Mouse (Mus musculus) layer of hippocampus, adult 11-12 months (tissue): ENCODE results near the gene Ect2l.

Experiments
- DNase-seq: peaks from one replicate; pipeline ENCODE4 v3.0.0; 2022; ENCODE audit warnings: low spot score

Ect2l gene

DNA sequence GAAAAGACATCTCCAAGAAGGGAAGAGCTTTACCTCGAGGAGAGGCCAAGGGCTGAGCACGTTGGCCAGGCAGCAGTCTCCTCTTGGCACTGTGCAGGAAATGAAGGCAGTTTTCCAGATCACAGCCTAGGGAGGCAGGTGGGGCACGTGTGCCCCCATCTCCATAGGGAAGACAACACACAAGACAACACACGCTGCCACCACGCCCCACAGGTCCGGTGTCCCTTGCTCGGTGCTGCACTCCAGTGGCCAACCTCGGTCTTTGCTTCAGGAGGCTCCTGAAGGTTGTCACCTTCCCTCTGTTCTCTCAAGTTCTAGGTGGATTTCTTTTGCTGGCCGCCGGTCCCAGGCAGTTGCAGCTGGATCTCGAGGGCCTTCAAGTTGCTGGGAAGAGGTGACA is at the start of gene Ect2l:
Ect2l (minus strand) TSS at position 165 of the 400 bp plus-strand sequence.
- no peak for DNase-seq

- DNase-seq, result no peak
Measured at GRCm38 (mm10) chr10:18251345-18251744, 40.7 kb upstream of the Ect2l start.

GRCm38 (mm10) chr10:18243614-18244013 is 32.9 kb upstream of the Ect2l start:
- no peak for DNase-seq

DNA sequence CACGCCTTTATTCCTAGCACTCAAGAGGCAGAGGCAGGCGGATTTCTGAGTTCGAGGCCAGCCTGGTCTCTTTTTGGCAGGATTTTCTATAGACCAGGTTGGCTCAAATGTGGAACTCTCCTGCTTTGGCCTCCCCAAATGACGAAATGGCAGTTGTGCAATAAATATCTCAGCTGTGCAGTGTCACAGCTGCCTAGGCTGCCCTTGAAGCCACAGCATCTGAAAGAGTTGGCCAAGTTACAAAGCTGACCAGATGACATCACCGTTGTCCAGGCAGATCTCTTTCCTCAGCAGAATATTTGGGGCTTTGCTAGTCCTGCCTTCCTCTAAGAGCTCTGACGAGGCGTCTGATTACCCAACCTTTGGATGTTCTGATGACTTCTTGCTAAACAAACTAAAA is 26.5 kb upstream of the Ect2l start:
- DNase-seq, result no peak

- DNase-seq, result no peak
Measured at GRCm38 (mm10) chr10:18236328-18236927, 25.7 kb upstream of the Ect2l start.

GRCm38 (mm10) chr10:18235402-18235747 is 24.7 kb upstream of the Ect2l start:
- DNase-seq, result no peak

DNA sequence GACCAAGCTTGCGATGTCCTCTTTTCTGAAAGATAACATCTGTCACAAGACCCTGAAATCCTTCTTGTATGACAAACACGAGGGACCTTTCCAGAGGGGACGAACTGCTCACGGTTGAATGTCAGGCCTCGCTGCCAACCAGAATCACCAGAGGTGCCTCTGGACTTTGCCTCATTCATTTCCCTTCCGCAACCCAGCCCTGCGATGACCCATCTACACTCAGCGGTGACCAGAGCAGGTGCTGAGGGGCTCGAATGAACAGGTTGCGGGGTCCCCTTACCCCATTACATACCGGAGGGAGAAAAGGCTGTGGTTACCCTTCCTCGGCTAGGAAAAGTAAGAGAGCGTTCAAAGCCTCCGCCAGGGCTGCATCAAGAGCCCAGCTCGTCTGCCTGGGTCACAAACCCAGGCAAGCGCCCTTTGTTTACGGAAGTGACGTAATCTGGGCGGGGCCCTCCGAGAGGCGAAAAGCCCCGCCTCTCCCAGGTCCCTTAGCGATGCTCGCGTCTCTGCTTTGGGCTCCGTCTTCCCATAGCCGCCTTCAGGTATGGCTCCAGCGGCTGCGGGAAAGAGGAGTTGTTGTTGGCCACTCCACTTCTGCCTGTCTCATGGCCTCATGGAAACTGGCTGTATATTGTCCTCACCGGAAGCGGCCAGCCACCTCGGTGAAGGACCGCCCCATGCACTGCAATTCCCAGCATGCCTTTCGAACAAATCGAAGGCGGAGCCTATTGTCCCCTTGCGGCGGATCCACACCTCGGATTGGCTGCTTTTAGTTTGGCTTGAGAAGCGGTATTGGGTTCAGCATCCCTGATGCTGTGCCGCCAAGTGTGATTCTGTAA is 24.1 kb upstream of the Ect2l start, which contains the start of gene Ccdc28a:
Ccdc28a (minus strand) TSS at position 439 of the 842 bp plus-strand sequence.
- peak; percentile 96 for DNase-seq

- DNase-seq, result no peak
Measured at GRCm38 (mm10) chr10:18233891-18234290, 23.2 kb upstream of the Ect2l start.

DNA sequence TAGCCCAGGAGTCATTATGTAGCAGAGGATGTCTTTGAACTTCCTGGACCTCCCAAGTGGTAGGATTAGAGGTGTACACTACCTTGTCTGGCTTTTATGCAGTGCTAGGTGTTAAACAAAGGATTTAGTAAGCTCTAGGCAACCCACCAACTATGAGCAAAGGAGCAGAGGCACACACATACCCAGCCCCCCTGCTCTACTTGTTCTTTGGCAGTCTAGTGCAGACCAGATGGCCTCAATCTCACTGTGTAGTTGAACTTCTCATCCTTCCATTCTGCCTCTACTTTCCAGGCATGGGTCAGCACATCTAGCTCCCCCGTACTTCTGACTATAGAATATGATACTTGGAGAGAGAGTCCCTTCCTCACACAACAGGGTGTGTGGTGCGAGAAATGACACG is 13.7 kb upstream of the Ect2l start:
- DNase-seq, result peak; percentile 47

DNA sequence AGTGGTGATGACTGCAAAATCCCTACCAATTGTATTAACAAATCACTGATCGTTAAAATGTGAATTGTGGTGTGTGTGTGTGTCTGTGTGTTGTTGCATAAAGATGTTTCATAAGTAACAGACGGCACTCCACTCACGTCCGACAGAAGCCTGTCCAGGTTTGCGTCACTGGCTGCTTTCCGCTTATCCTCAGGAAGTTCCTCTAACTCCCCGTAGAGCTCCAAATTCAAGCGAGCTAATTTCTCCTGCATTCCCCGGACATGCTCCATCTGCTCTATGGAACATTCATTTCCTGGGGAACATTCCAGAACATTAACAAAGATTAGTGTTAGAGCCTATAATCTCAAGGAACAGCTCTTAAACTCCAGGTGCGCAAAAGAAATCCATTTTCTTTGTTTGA is 8.7 kb upstream of the Ect2l start:
- no peak for DNase-seq

GRCm38 (mm10) chr10:18214124-18214523 is 3.4 kb upstream of the Ect2l start:
- no peak for DNase-seq

DNA sequence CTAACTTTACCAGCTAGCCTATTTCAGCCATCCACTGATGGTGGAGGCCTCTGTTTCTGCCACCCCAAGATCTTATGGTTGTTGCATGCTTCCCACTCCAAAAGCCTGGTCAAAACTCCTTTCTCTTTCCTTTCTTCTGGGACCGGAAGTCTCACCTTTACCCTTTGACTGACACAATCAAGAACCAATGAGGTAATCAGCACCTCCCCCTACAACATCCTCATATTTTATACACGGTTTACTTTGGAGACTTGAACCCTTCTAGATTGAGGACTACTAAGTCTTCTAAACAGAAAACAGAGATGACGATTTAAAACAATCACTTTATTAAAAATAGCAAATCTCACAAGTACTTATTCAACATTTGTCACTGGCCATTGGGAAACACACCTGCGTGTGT is 2.7 kb upstream of the Ect2l start:
- no peak for DNase-seq

- no peak for DNase-seq
Measured at GRCm38 (mm10) chr10:18210119-18210518, 571 bp downstream of the Ect2l start.

DNA sequence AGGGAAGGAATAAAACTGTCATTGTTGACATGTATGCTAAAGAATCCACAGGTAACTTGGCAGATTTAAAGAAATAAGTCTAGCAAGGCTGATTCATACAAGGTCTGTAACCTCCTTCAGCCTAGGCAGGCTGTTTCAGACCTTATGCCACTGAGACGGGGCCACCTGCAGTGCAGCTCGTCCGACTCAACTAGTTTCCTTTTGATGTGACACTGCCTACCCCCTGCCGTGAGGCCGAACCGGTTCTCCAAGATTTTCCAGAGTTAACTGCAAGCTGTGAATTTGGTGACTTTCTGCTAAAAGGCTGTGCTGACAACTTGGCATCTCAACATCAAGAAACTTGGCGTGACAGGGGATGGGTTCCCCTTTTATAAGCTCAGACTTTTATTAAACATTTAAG is 6.6 kb downstream of the Ect2l start:
- no peak for DNase-seq

GRCm38 (mm10) chr10:18202401-18202800 is 8.3 kb downstream of the Ect2l start:
- DNase-seq, result no peak

GRCm38 (mm10) chr10:18200656-18201055 is 10.0 kb downstream of the Ect2l start:
- no peak for DNase-seq

GRCm38 (mm10) chr10:18199919-18200318 is 10.8 kb downstream of the Ect2l start:
- DNase-seq, result no peak

DNA sequence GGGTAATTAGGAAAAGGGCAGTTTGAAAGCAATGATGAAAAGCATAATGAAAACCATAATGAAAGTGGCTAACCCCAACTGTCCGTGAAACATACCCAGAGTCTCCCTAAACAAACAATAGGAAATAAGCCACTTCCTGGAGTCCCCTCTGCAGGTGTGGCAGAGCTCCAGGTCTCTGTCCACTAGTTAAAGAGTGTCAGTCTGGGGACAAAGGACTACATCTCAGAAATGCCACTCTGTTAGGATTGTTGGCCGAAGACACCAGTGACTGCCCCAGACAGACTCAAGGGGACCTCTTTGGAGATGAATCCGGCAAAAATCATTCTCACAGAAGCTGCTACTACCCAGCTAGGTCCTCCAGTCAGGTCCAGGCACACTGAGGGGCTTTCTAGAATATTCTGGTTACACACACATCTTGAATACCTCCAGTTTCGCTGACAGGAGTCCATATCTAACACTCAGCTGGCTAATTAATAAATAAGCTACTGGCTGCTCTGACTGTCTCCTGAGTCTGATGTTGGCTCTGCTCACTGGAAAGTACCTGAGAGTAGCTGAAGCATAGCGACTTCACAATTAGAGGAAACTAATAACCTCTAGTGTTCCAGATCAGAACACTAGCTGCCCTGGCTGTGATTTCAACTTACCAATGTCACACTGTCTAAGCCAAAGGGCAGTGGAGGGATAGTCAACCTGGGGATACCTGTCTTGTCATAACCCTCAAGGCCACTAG is 12.2 kb downstream of the Ect2l start:
- DNase-seq, result no peak

DNA sequence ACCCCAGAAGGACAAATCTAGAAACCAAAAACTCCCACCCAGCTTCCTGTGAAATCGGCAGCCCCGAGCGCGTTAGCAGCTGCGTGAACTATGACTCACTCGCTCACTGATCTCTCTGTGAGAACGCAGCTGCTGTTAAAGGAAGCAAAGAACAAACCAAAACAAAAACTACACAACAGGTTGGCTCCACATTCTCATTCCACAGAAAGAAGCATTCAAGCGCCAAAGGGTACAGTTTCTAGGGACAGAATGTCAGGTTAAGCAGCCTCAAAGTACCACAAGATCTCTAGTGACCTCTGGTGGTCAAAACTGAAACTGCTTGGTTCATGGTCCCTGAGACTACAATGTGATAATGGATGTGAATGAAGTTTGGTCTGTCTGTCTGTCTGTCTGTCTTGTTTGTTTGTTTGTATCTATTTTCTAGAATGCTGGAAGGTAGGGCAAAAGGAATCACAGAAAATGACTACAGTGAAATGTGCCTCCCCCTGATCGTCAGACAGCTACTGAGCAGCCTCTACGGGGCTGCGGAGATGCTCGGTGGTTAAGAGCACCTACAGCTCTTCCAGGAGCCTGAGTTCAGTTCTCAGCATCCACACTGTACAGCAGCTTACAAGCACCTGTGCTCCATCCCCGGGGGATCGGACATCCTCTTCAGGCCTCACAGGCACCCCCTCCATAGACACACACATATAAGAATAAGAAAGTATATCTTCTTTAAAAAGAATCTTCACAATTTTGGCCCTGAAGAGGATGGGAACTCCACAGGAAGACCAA is 13.3 kb downstream of the Ect2l start:
- peak; percentile 90 for DNase-seq

GRCm38 (mm10) chr10:18194737-18195141 is 16.0 kb downstream of the Ect2l start:
- no peak for DNase-seq

GRCm38 (mm10) chr10:18194156-18194555 is 16.5 kb downstream of the Ect2l start:
- DNase-seq, result no peak

DNA sequence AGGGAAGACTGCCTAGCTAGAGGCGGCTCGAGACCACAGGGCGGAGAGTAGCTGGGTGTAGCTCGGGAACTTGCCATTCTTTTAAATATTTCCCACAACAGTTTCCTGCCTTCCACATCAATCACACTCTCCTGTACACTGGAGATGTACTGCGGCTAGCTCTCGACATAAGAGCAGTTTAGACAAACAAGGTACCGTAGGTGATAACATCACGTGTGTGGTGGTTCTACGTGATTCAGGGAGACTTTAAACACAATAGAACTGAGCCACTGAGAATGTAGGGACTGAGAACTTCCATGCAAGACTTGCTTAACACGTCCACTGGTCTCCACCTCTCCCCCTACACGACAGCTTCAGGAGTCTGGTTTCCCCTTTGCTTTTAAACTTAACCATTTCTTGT is 17.5 kb downstream of the Ect2l start:
- no peak for DNase-seq
